Mouse (Mus musculus) embryonic facial prominence, embryonic 10.5 days (tissue): ENCODE results near the gene Larp7. TPM values are rescaled to one million over a fixed set of nuclear protein-coding genes. Genes with fewer than 3 reads are reported as not detected.

ENCODE experiments used
- DNase-seq: peaks from one replicate; pipeline ENCODE4 v3.0.0-alpha.2; 2017; ENCODE audit warnings: low spot score
- H3K27ac ChIP-seq: fragments of 300-500 bp; sonication (generic); replicated peaks from 2 replicates; pipeline ENCODE4 v1.5.1; 2016; ENCODE audit warnings: mild to moderate bottlenecking
- H3K27me3 ChIP-seq: fragments of 300-500 bp; sonication (generic); replicated peaks from 2 replicates; pipeline ENCODE4 v1.6.1; 2016; ENCODE audit warnings: low read depth, mild to moderate bottlenecking; ENCODE audit not compliant: poor library complexity, severe bottlenecking
- H3K36me3 ChIP-seq: fragments of 300-500 bp; sonication (generic); replicated peaks from 2 replicates; pipeline ENCODE4 v1.6.1; 2016; ENCODE audit warnings: mild to moderate bottlenecking, moderate library complexity
- H3K4me1 ChIP-seq: fragments of 300-500 bp; sonication (generic); 2 replicates; pipeline ENCODE4 v1.6.1; 2016
- H3K4me3 ChIP-seq: fragments of 300-500 bp; sonication (generic); 2 replicates; pipeline ENCODE4 v1.5.1; 2016; ENCODE audit warnings: mild to moderate bottlenecking, moderate library complexity
- H3K9me3 ChIP-seq: fragments of 300-500 bp; sonication (generic); 2 replicates; pipeline ENCODE4 v1.6.1; 2016; ENCODE audit warnings: mild to moderate bottlenecking
- WGBS: fragments of 180-500 bp; shearing (Covaris S2); methylation state at CpG from one replicate; pipeline ENCODE4 v1.1.7; 2016; 5-methylcytosine and 5-hydroxymethylcytosine counted together
- polyA plus RNA-seq: library from polyadenylated mRNA; unstranded; fragments of >200 nt; fragmentation: Nextera tagmentation; extraction: Ambion mirVana; gene quantifications from 2 replicates; pipeline ENCODE4 v1.2.1, GENCODE M21; 2016

Gene Larp7
- polyA plus RNA-seq, 1 experiment from 2014 or later: 82.6 TPM

- DNase-seq: no peak
- no peaks in the 10 kb centered on the region for H3K9me3 ChIP-seq
- H3K36me3 ChIP-seq: no peaks in the 10 kb centered on the region
- no peak overlapping the region for H3K4me3 ChIP-seq
- H3K4me1 ChIP-seq: no peaks in the 10 kb centered on the region
- no peak overlapping the region for H3K27ac ChIP-seq
- no peaks in the 10 kb centered on the region for H3K27me3 ChIP-seq
- WGBS: 10% methylated on average over 4 of the region's 4 CpGs
Observed at GRCm38 (mm10) chr3:127530293-127530692, 22.9 kb downstream of the Larp7 start.

GRCm38 (mm10) chr3:127529824-127530223, 23.3 kb downstream of the Larp7 start:
- no peak overlapping the region for H3K27ac ChIP-seq
- no peak for DNase-seq
- WGBS: 81% methylated on average over 4 of the region's 4 CpGs

GRCm38 (mm10) chr3:127529210-127529609, 23.9 kb downstream of the Larp7 start:
- no peak for DNase-seq
- Histone ChIP-seq H3K9me3 (no peaks in the 10 kb centered on the region), H3K27me3 (no peaks in the 10 kb centered on the region), H3K4me3 (no peak overlapping the region), H3K4me1 (no peaks in the 10 kb centered on the region), H3K36me3 (no peaks in the 10 kb centered on the region), H3K27ac (no peak overlapping the region)
- 88% methylated on average over 3 of the region's 3 CpGs for whole genome bisulfite sequencing

More at GRCm38 (mm10) chr3:127529824-127530223, 23.3 kb downstream of the Larp7 start:
- no peaks in the 10 kb centered on the region for H3K4me1 ChIP-seq
- H3K4me3 ChIP-seq: no peak overlapping the region
- no peaks in the 10 kb centered on the region for H3K36me3 ChIP-seq
- no peaks in the 10 kb centered on the region for H3K9me3 ChIP-seq
- H3K27me3 ChIP-seq: no peaks in the 10 kb centered on the region

GRCm38 (mm10) chr3:127527465-127528034, 25.6 kb downstream of the Larp7 start:
- Histone ChIP-seq H3K4me3 (no peak overlapping the region), H3K4me1 (no peaks in the 10 kb centered on the region), H3K36me3 (no peaks in the 10 kb centered on the region), H3K9me3 (no peaks in the 10 kb centered on the region), H3K27me3 (no peaks in the 10 kb centered on the region), H3K27ac (no peak overlapping the region)
- WGBS: 78% methylated on average over 5 of the region's 5 CpGs
- no peak for DNase-seq

GRCm38 (mm10) chr3:127525188-127525819, 27.8 kb downstream of the Larp7 start:
- H3K27ac ChIP-seq: no peak overlapping the region
- H3K4me1 ChIP-seq: no peaks in the 10 kb centered on the region
- DNase-seq: no peak
- no peaks in the 10 kb centered on the region for H3K9me3 ChIP-seq
- 83% methylated on average over 8 of the region's 8 CpGs for WGBS
- no peaks in the 10 kb centered on the region for H3K27me3 ChIP-seq
- no peak overlapping the region for H3K4me3 ChIP-seq
- H3K36me3 ChIP-seq: no peaks in the 10 kb centered on the region

GRCm38 (mm10) chr3:127521156-127521555, 32.0 kb downstream of the Larp7 start:
- no peaks in the 10 kb centered on the region for H3K36me3 ChIP-seq
- H3K4me3 ChIP-seq: no peak overlapping the region
- H3K9me3 ChIP-seq: no peaks in the 10 kb centered on the region
- DNase-seq: no peak
- no peaks in the 10 kb centered on the region for H3K27me3 ChIP-seq
- WGBS: 86% methylated on average over 10 of the region's 10 CpGs
- H3K4me1 ChIP-seq: no peaks in the 10 kb centered on the region
- no peak overlapping the region for H3K27ac ChIP-seq

GRCm38 (mm10) chr3:127520300-127520699, 32.8 kb downstream of the Larp7 start:
- DNase-seq: no peak
- Histone ChIP-seq H3K27me3 (no peaks in the 10 kb centered on the region), H3K9me3 (no peaks in the 10 kb centered on the region), H3K36me3 (no peaks in the 10 kb centered on the region), H3K4me3 (no peak overlapping the region), H3K27ac (no peak overlapping the region), H3K4me1 (no peaks in the 10 kb centered on the region)
- 81% methylated on average over 6 of the region's 6 CpGs for WGBS

- no peaks in the 10 kb centered on the region for H3K4me1 ChIP-seq
- no peak overlapping the region for H3K27ac ChIP-seq
- H3K9me3 ChIP-seq: no peaks in the 10 kb centered on the region
- 91% methylated on average over 1 of the region's 1 CpGs for WGBS
- no peaks in the 10 kb centered on the region for H3K27me3 ChIP-seq
- no peak overlapping the region for H3K4me3 ChIP-seq
- H3K36me3 ChIP-seq: no peaks in the 10 kb centered on the region
- no peak for DNase-seq
Observed at GRCm38 (mm10) chr3:127515251-127515650, 37.9 kb downstream of the Larp7 start.

GRCm38 (mm10) chr3:127513699-127514098, 39.5 kb downstream of the Larp7 start:
- no peak overlapping the region for H3K27ac ChIP-seq
- no peaks in the 10 kb centered on the region for H3K27me3 ChIP-seq
- no peak overlapping the region for H3K4me3 ChIP-seq
- H3K4me1 ChIP-seq: no peaks in the 10 kb centered on the region
- no peaks in the 10 kb centered on the region for H3K36me3 ChIP-seq
- DNase-seq: no peak
- WGBS: 81% methylated on average over 2 of the region's 2 CpGs
- H3K9me3 ChIP-seq: no peaks in the 10 kb centered on the region

- WGBS: 76% methylated on average over 15 of the region's 15 CpGs
- Histone ChIP-seq H3K4me1 (no peaks in the 10 kb centered on the region), H3K4me3 (no peak overlapping the region), H3K27me3 (no peaks in the 10 kb centered on the region), H3K27ac (no peak overlapping the region), H3K9me3 (no peaks in the 10 kb centered on the region), H3K36me3 (no peaks in the 10 kb centered on the region)
- no peak for DNase-seq
Observed at GRCm38 (mm10) chr3:127512794-127513335, 40.3 kb downstream of the Larp7 start.

- Histone ChIP-seq H3K9me3 (no peaks in the 10 kb centered on the region), H3K27ac (no peak overlapping the region), H3K27me3 (no peaks in the 10 kb centered on the region), H3K36me3 (no peaks in the 10 kb centered on the region), H3K4me1 (no peaks in the 10 kb centered on the region), H3K4me3 (no peak overlapping the region)
- WGBS: 87% methylated on average over 12 of the region's 12 CpGs
- DNase-seq: no peak
Observed at GRCm38 (mm10) chr3:127511786-127512746, 41.1 kb downstream of the Larp7 start.

GRCm38 (mm10) chr3:127507878-127508783, 45.0 kb downstream of the Larp7 start:
- DNase-seq: no peak
- Histone ChIP-seq H3K9me3 (no peaks in the 10 kb centered on the region), H3K36me3 (no peaks in the 10 kb centered on the region), H3K27me3 (no peaks in the 10 kb centered on the region), H3K4me1 (no peaks in the 10 kb centered on the region), H3K4me3 (no peak overlapping the region), H3K27ac (no peak overlapping the region)
- WGBS: 84% methylated on average over 15 of the region's 15 CpGs
